Mouse (Mus musculus) lung, embryonic 15.5 days (tissue): ENCODE results near the gene Clip3. TPM values are rescaled to one million over a fixed set of nuclear protein-coding genes. Genes with fewer than 3 reads are reported as not detected.
A peak's percentile ranks its signal among the peaks of the same experiment; 100 is the strongest.

ENCODE experiments used
- ATAC-seq: fragments of 200-750 bp; cut with Nextera tagmentation; 2 replicates; pipeline ENCODE4 v1.8.0; 2017; ENCODE audit warnings: moderate number of reproducible peaks, borderline replicate concordance; ENCODE audit not compliant: low FRiP score, low TSS enrichment; ENCODE audit errors: extremely low read depth
- H3K27ac ChIP-seq: fragments of 300-500 bp; sonication (generic); 2 replicates; pipeline ENCODE4 v1.5.1; 2015; ENCODE audit warnings: moderate library complexity, mild to moderate bottlenecking, inconsistent platforms
- H3K27me3 ChIP-seq: fragments of 300-500 bp; sonication (generic); 2 replicates; pipeline ENCODE4 v1.6.1; 2015; ENCODE audit warnings: inconsistent platforms
- H3K36me3 ChIP-seq: fragments of 300-500 bp; sonication (generic); 2 replicates; pipeline ENCODE4 v1.6.1; 2015; ENCODE audit warnings: inconsistent platforms
- H3K4me1 ChIP-seq: fragments of 300-500 bp; sonication (generic); 2 replicates; pipeline ENCODE4 v1.6.1; 2015; ENCODE audit warnings: inconsistent platforms
- H3K4me2 ChIP-seq: fragments of 300-500 bp; sonication (generic); 2 replicates; pipeline ENCODE4 v1.6.1; 2015; ENCODE audit warnings: inconsistent platforms, mild to moderate bottlenecking, moderate library complexity
- H3K4me3 ChIP-seq: fragments of 300-500 bp; sonication (generic); 2 replicates; pipeline ENCODE4 v1.5.1; 2015; ENCODE audit warnings: mild to moderate bottlenecking, inconsistent platforms
- H3K9ac ChIP-seq: fragments of 300-500 bp; sonication (generic); 2 replicates; pipeline ENCODE4 v1.6.1; 2015; ENCODE audit warnings: inconsistent platforms
- H3K9me3 ChIP-seq: fragments of 300-500 bp; sonication (generic); 2 replicates; pipeline ENCODE4 v1.6.1; 2016; ENCODE audit warnings: inconsistent platforms
- WGBS: fragments of 180-500 bp; shearing (Covaris S2); methylation state at CpG from one replicate; pipeline ENCODE4 v1.1.7; 2015; 5-methylcytosine and 5-hydroxymethylcytosine counted together
- polyA plus RNA-seq: library from polyadenylated mRNA; unstranded; fragments of >200 nt; fragmentation: Nextera tagmentation; extraction: Ambion mirVana; gene quantifications from 2 replicates; pipeline ENCODE4 v1.2.1, GENCODE M21; 2015

Clip3 gene
- polyA plus RNA-seq, 1 experiment from 2014 or later, result 18.6 TPM

- Histone ChIP-seq H3K27ac (peak overlapping the region; percentile 98), H3K4me1 (peaks cover 15% of the 10 kb centered on the region)
- WGBS, result under 1% methylated on average over 20 of the region's 20 CpGs
Observed at GRCm38 (mm10) chr7:30280670-30281138, 10.8 kb upstream of the Clip3 start.

DNA sequence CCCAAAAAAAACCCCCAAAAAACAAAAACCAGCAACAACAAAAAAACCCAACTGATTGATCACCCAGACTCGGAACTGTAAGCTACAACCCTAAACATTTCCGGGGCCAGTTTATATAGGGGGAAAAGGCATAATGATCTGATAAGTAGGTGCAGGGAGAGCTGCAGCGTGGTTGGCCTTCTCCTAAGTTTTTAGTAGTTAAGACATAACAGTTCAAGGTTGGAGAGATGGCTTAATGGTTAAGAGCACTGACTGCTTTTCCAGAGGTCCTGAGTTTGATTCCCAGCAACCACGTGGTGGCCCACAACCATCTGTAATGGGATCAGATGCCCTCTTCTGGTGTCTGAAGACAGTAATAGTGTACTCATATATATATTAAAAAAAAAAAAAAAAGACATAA is 10.0 kb upstream of the Clip3 start:
- peak overlapping the region; percentile 86 for H3K4me2 ChIP-seq
- no peak overlapping the region for H3K4me3 ChIP-seq
- ATAC-seq, result no peak
- no peak overlapping the region for H3K9ac ChIP-seq
- peak overlapping the region; percentile 98 for H3K27ac ChIP-seq
- H3K36me3 ChIP-seq, result no peaks in the 10 kb centered on the region
- no peaks in the 10 kb centered on the region for H3K9me3 ChIP-seq
- H3K27me3 ChIP-seq, result no peaks in the 10 kb centered on the region
- H3K4me1 ChIP-seq, result peaks cover 15% of the 10 kb centered on the region
- WGBS, result 57% methylated on average over 4 of the region's 4 CpGs

More at GRCm38 (mm10) chr7:30280670-30281138, 10.8 kb upstream of the Clip3 start:
- Histone ChIP-seq H3K4me3 (peak overlapping the region; percentile 85), H3K9me3 (no peaks in the 10 kb centered on the region), H3K4me2 (peak overlapping the region; percentile 86), H3K9ac (peak overlapping the region; percentile 35; the same call in 1 of the 2 replicates), H3K27me3 (no peaks in the 10 kb centered on the region), H3K36me3 (no peaks in the 10 kb centered on the region)
- peak; percentile 91 for ATAC-seq

GRCm38 (mm10) chr7:30282740-30283139 is 8.8 kb upstream of the Clip3 start:
- Histone ChIP-seq H3K27ac (no peak overlapping the region), H3K4me3 (no peak overlapping the region), H3K4me2 (no peak overlapping the region), H3K27me3 (no peaks in the 10 kb centered on the region), H3K9ac (no peak overlapping the region), H3K36me3 (no peaks in the 10 kb centered on the region), H3K4me1 (peaks cover 15% of the 10 kb centered on the region), H3K9me3 (no peaks in the 10 kb centered on the region)
- ATAC-seq, result no peak
- 68% methylated on average over 7 of the region's 7 CpGs for WGBS

- ATAC-seq, result no peak
- 56% methylated on average over 8 of the region's 8 CpGs for WGBS
Observed at GRCm38 (mm10) chr7:30286701-30287410, 4.7 kb upstream of the Clip3 start.

GRCm38 (mm10) chr7:30288046-30288445 is 3.5 kb upstream of the Clip3 start:
- WGBS, result 60% methylated on average over 6 of the region's 6 CpGs

More at GRCm38 (mm10) chr7:30286701-30287410, 4.7 kb upstream of the Clip3 start:
- H3K27ac ChIP-seq, result no peak overlapping the region
- H3K27me3 ChIP-seq, result no peaks in the 10 kb centered on the region
- no peaks in the 10 kb centered on the region for H3K4me1 ChIP-seq
- H3K9me3 ChIP-seq, result no peaks in the 10 kb centered on the region
- H3K36me3 ChIP-seq, result no peaks in the 10 kb centered on the region
- no peak overlapping the region for H3K4me3 ChIP-seq
- H3K9ac ChIP-seq, result no peak overlapping the region
- no peak overlapping the region for H3K4me2 ChIP-seq

GRCm38 (mm10) chr7:30289071-30289713 is 2.3 kb upstream of the Clip3 start:
- H3K4me2 ChIP-seq, result no peak overlapping the region
- H3K27me3 ChIP-seq, result no peaks in the 10 kb centered on the region
- no peak overlapping the region for H3K9ac ChIP-seq
- H3K4me3 ChIP-seq, result no peak overlapping the region
- H3K36me3 ChIP-seq, result no peaks in the 10 kb centered on the region
- H3K4me1 ChIP-seq, result no peaks in the 10 kb centered on the region; the same call in none of the 2 replicates
- 63% methylated on average over 7 of the region's 7 CpGs for WGBS
- ATAC-seq, result no peak
- no peaks in the 10 kb centered on the region for H3K9me3 ChIP-seq
- no peak overlapping the region for H3K27ac ChIP-seq

More at GRCm38 (mm10) chr7:30288046-30288445, 3.5 kb upstream of the Clip3 start:
- Histone ChIP-seq H3K27me3 (no peaks in the 10 kb centered on the region), H3K9me3 (no peaks in the 10 kb centered on the region), H3K36me3 (no peaks in the 10 kb centered on the region), H3K4me3 (no peak overlapping the region), H3K4me2 (no peak overlapping the region), H3K27ac (no peak overlapping the region), H3K4me1 (no peaks in the 10 kb centered on the region; the same call in none of the 2 replicates), H3K9ac (no peak overlapping the region)
- no peak for ATAC-seq

- no peaks in the 10 kb centered on the region for H3K36me3 ChIP-seq
- H3K27me3 ChIP-seq, result no peaks in the 10 kb centered on the region
- no peak overlapping the region for H3K9ac ChIP-seq
- H3K4me3 ChIP-seq, result no peak overlapping the region
- H3K9me3 ChIP-seq, result no peaks in the 10 kb centered on the region
- 57% methylated on average over 10 of the region's 10 CpGs for WGBS
- no peak overlapping the region for H3K4me2 ChIP-seq
- H3K4me1 ChIP-seq, result no peaks in the 10 kb centered on the region; the same call in none of the 2 replicates
- no peak for ATAC-seq
- H3K27ac ChIP-seq, result no peak overlapping the region
Observed at GRCm38 (mm10) chr7:30289714-30290399, 1.7 kb upstream of the Clip3 start.

DNA sequence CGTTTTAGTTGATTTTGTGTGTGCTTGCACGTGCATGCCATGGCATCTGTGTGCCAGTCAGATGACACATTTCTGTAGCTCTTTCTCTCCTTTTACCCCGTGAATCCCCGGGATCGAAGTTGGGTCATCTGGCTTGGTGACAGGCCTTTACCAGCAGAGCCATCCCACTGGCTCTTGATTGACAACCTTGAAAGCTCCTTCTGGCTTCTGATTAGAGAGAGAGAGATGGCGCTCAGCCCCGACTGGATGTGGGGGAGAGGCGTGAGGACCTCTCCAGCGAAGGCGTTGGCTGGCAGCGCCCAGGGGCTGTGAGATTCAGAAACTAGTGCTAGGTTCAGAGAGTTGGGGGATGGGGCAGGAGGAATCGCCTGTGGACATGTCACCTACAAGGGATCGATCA is 2.3 kb downstream of the Clip3 start:
- no peak overlapping the region for H3K4me3 ChIP-seq
- H3K4me2 ChIP-seq, result no peak overlapping the region
- WGBS, result 73% methylated on average over 13 of the region's 13 CpGs
- no peak overlapping the region for H3K27ac ChIP-seq
- ATAC-seq, result no peak
- H3K36me3 ChIP-seq, result peaks cover 3% of the 10 kb centered on the region; the same call in 1 of the 2 replicates
- no peaks in the 10 kb centered on the region; the same call in none of the 2 replicates for H3K4me1 ChIP-seq
- H3K9ac ChIP-seq, result no peak overlapping the region
- no peaks in the 10 kb centered on the region for H3K27me3 ChIP-seq
- no peaks in the 10 kb centered on the region for H3K9me3 ChIP-seq

DNA sequence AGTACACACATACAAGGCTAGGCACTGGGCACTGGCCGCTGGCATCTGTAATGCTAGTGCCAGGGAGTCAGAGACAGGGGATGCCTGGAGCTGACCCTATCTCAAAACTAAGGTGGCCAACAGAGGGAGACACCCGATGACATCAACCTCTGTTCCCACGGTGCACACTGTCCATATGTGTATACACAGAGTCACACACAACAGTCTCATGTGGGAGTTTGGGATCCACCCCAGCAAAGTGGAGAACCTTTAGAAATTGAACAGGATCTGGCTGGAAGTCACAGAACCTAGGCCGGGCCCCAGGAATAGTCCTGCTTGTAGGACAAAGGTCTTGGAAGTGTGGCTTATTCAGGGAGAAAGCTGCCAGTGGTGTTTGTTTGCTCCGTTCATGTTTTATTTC is 2.8 kb downstream of the Clip3 start:
- 82% methylated on average over 5 of the region's 5 CpGs for WGBS
- Histone ChIP-seq H3K4me1 (no peaks in the 10 kb centered on the region; the same call in none of the 2 replicates), H3K9ac (no peak overlapping the region), H3K27ac (no peak overlapping the region), H3K27me3 (no peaks in the 10 kb centered on the region), H3K36me3 (peaks cover 3% of the 10 kb centered on the region; the same call in 1 of the 2 replicates), H3K9me3 (no peaks in the 10 kb centered on the region), H3K4me3 (no peak overlapping the region), H3K4me2 (no peak overlapping the region)
- no peak for ATAC-seq

DNA sequence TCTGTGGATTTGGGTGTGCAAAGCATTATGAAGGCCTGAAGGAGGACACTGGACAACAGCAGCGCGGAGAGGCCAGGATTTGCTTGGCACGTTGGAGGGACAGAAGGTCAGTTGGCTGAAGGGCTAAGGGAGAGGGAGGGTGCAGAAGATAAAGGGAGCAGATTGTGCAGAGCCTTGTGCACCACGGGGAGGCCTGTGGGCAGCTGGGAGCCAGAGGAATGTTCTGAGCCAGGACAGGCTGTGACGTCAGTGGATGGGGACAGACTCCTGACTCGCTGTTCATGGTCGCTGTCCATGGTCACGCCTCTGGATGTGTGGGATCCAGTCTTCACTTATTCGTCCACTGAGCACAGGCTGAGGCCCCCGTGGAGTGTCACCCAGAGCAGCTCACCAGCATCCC is 3.6 kb downstream of the Clip3 start:
- Histone ChIP-seq H3K36me3 (peaks cover 3% of the 10 kb centered on the region; the same call in 1 of the 2 replicates), H3K9ac (no peak overlapping the region), H3K27ac (no peak overlapping the region), H3K4me2 (no peak overlapping the region), H3K27me3 (no peaks in the 10 kb centered on the region), H3K9me3 (no peaks in the 10 kb centered on the region), H3K4me3 (no peak overlapping the region), H3K4me1 (no peaks in the 10 kb centered on the region; the same call in none of the 2 replicates)
- WGBS, result 56% methylated on average over 10 of the region's 10 CpGs
- ATAC-seq, result no peak

DNA sequence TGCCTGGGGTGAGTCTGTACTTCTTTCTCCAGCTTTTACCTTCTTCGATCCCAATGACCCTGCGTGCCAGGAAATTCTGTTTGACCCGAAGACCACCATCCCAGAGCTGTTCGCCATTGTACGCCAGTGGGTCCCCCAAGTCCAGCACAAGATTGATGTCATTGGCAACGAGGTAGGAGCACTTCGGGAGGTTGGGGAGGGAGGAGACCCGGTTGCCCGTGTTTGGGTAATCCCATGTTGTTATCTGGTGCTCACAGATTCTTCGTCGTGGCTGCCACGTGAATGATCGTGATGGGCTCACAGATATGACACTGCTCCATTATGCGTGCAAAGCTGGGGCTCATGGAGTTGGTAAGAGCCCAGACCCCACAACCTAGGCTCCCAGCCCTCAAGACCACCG is 5.3 kb downstream of the Clip3 start:
- 90% methylated on average over 15 of the region's 15 CpGs for WGBS
- ATAC-seq, result no peak
- Histone ChIP-seq H3K4me1 (no peaks in the 10 kb centered on the region; the same call in none of the 2 replicates), H3K27me3 (no peaks in the 10 kb centered on the region), H3K4me2 (no peak overlapping the region), H3K9ac (no peak overlapping the region), H3K27ac (no peak overlapping the region), H3K36me3 (peaks cover 8% of the 10 kb centered on the region; the same call in 1 of the 2 replicates), H3K4me3 (no peak overlapping the region), H3K9me3 (no peaks in the 10 kb centered on the region)
